Mouse (Mus musculus): ENCODE data around the gene Ttll6. TPM values are rescaled to one million over a fixed set of nuclear protein-coding genes. Genes with fewer than 3 reads are reported as not detected.

Gene Ttll6
- polyA plus RNA-seq, 1 experiment from 2014 or later, result 0.06 TPM

DNA sequence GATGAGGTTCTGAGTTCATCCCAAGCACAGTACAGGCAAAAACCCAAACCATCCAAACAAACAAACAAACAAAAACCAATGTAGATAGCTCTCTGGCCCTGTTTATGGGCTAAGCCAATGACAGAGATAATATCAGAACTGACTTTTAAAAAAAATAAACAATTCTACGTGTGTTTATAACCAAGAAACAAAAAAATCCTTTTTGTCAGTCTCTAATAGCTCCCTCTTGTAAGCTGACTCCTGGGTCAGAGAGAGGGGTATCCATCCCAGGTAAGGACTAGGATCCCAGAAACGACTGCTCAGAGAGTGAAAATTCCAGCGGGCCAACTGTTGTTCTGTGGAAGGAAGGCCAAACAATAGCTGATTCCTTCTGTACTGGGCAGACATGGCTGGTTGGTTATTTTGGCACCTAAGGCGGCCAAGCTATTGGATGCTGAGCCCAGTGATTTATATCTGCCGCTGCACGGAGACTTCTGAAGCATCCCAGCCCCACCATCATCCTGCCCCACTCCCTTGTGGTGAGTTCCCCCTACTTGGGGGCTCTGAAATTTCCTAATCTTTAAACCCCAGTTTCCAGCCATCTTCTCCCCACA, 45.4 kb downstream of the Ttll6 start:
- peaks cover 97% of the 10 kb centered on the region for H3K27me3 ChIP-seq (replicated peaks; ENCODE audit: control insufficient read depth, insufficient read depth, low read length)
- no peak overlapping the region for H3K4me3 ChIP-seq (ENCODE audit: low read depth, low read length)
- 0 out of 2 replicates have a peak, but pooled peaks cover 3% of the 10 kb centered on the region for H3K9me3 ChIP-seq (replicated peaks; ENCODE audit: control insufficient read depth, low read length)
- H3K9ac ChIP-seq (ENCODE audit: low read length), result no peak overlapping the region
- no peaks in the 10 kb centered on the region for H3K36me3 ChIP-seq (ENCODE audit: control insufficient read depth, insufficient read depth, low read length)
- ATAC-seq (no peak), DNase-seq (ENCODE audit: low spot score) (no peak)
- no peak overlapping the region for H3K27ac ChIP-seq (ENCODE audit: low read depth, low read length)
- no peak overlapping the region for H3K4me2 ChIP-seq (ENCODE audit: low read length)
- H3K4me1 ChIP-seq (ENCODE audit: control insufficient read depth, insufficient read depth, low read length), result no peaks in the 10 kb centered on the region
- 0% methylated on average over 6 of the region's 6 CpGs for WGBS

GRCm38 (mm10) chr11:96181061-96181460, 47.5 kb downstream of the Ttll6 start:
- 17% methylated on average over 4 of the region's 4 CpGs for WGBS
- H3K9me3 ChIP-seq (replicated peaks; ENCODE audit: control insufficient read depth, low read length), result 0 out of 2 replicates have a peak, but pooled peaks cover 3% of the 10 kb centered on the region
- no peaks in the 10 kb centered on the region for H3K36me3 ChIP-seq (ENCODE audit: control insufficient read depth, insufficient read depth, low read length)
- H3K4me2 ChIP-seq (ENCODE audit: low read length), result no peak overlapping the region
- peaks cover 99% of the 10 kb centered on the region for H3K27me3 ChIP-seq (replicated peaks; ENCODE audit: control insufficient read depth, insufficient read depth, low read length)
- no peak overlapping the region for H3K4me3 ChIP-seq (ENCODE audit: low read depth, low read length)
- H3K9ac ChIP-seq (ENCODE audit: low read length), result no peak overlapping the region
- ATAC-seq, result no peak
- no peak overlapping the region for H3K27ac ChIP-seq (ENCODE audit: low read depth, low read length)
- DNase-seq (ENCODE audit: low spot score), result no peak
- H3K4me1 ChIP-seq (ENCODE audit: control insufficient read depth, insufficient read depth, low read length), result no peaks in the 10 kb centered on the region

DNA sequence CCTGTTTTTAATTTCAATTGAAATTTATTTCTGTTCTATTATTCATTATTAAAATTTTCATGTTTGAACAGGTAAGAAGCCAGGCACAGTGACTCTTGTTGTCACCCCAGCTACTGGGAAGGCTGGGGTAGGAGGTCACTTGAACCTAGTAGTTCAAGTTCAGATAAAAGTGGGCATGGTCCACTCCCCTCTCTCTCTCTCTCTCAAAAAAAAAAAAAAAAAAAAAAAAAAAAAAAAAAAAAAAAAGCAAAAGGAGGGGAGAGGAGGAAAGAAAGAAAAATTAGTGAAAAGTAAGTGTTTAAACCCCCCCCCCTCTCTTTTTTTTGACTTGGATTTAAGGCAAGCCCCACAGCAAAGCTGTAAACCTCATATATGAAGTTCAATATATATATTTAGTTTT, 50.6 kb downstream of the Ttll6 start:
- no peak overlapping the region for H3K4me2 ChIP-seq (ENCODE audit: low read length)
- H3K9ac ChIP-seq (ENCODE audit: low read length), result no peak overlapping the region
- DNase-seq (ENCODE audit: low spot score), result no peak
- H3K4me1 ChIP-seq (ENCODE audit: control insufficient read depth, insufficient read depth, low read length), result no peaks in the 10 kb centered on the region
- H3K36me3 ChIP-seq (ENCODE audit: control insufficient read depth, insufficient read depth, low read length), result no peaks in the 10 kb centered on the region
- peaks cover 99% of the 10 kb centered on the region for H3K27me3 ChIP-seq (replicated peaks; ENCODE audit: control insufficient read depth, insufficient read depth, low read length)
- ATAC-seq, result no peak
- no peak overlapping the region for H3K4me3 ChIP-seq (ENCODE audit: low read depth, low read length)
- H3K27ac ChIP-seq (ENCODE audit: low read depth, low read length), result no peak overlapping the region
- H3K9me3 ChIP-seq (replicated peaks; ENCODE audit: control insufficient read depth, low read length), result 0 out of 2 replicates have a peak, but pooled peaks cover 3% of the 10 kb centered on the region

DNA sequence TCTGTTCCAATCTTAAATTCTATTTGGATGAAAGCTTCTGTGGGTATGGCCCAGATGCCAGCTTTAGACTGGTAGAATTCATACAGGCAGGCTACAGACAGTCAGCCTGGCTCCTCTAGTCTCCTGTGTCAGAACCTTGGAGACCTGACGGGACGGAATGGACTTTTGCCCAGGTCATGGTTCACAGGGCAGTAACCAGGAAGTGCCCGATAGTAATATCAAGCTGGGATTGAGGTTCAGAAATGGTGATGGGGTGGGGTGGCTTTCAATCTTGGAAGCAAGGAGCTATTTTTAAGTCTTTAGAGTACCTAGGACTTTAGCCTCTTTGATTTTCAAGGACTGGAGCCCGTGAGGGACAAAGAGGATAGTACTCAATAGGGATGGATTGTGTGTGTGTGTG, 53.7 kb downstream of the Ttll6 start:
- ATAC-seq (no peak), DNase-seq (ENCODE audit: low spot score) (no peak)
- Histone ChIP-seq H3K27me3 (replicated peaks; ENCODE audit: control insufficient read depth, insufficient read depth, low read length) (peaks cover 98% of the 10 kb centered on the region), H3K9me3 (replicated peaks; ENCODE audit: control insufficient read depth, low read length) (0 out of 2 replicates have a peak, but pooled peaks cover 3% of the 10 kb centered on the region), H3K27ac (ENCODE audit: low read depth, low read length) (no peak overlapping the region), H3K9ac (ENCODE audit: low read length) (no peak overlapping the region), H3K4me1 (ENCODE audit: control insufficient read depth, insufficient read depth, low read length) (no peaks in the 10 kb centered on the region), H3K4me3 (ENCODE audit: low read depth, low read length) (no peak overlapping the region), H3K4me2 (ENCODE audit: low read length) (no peak overlapping the region), H3K36me3 (ENCODE audit: control insufficient read depth, insufficient read depth, low read length) (no peaks in the 10 kb centered on the region)
- 14% methylated on average over 4 of the region's 4 CpGs for WGBS

- under 1% methylated on average over 28 of the region's 28 CpGs for WGBS
- H3K9ac ChIP-seq (ENCODE audit: low read length), result no peak overlapping the region
- no peak for DNase-seq (ENCODE audit: low spot score)
- H3K36me3 ChIP-seq (ENCODE audit: control insufficient read depth, insufficient read depth, low read length), result no peaks in the 10 kb centered on the region
- ATAC-seq, result no peak
- H3K4me2 ChIP-seq (ENCODE audit: low read length), result no peak overlapping the region
- no peaks in the 10 kb centered on the region for H3K9me3 ChIP-seq (replicated peaks; ENCODE audit: control insufficient read depth, low read length)
- no peak overlapping the region for H3K27ac ChIP-seq (ENCODE audit: low read depth, low read length)
- no peak overlapping the region for H3K4me3 ChIP-seq (ENCODE audit: low read depth, low read length)
- H3K27me3 ChIP-seq (replicated peaks; ENCODE audit: control insufficient read depth, insufficient read depth, low read length), result peaks cover 98% of the 10 kb centered on the region
- H3K4me1 ChIP-seq (ENCODE audit: control insufficient read depth, insufficient read depth, low read length), result no peaks in the 10 kb centered on the region
Measured at GRCm38 (mm10) chr11:96189810-96190522, 56.4 kb downstream of the Ttll6 start.

DNA sequence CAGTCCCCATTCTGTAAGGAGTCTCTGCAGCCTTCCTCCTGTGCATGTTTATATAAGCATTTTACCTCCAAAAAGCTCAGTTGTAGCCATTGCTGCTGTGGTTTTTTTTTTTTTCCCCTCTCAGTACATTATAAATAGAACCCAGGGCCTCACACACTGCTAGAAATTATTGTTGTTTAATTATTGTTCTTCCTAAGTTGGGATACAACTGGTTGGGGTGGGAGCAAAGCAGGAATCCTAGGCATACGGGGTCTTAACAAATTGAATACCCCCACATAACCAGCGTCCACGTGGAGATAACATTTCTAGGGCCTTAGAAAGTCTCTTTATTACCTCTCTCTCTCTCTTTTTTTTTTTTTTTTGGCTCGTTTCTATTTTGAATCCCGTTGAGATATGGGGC, 57.5 kb downstream of the Ttll6 start:
- Histone ChIP-seq H3K27me3 (replicated peaks; ENCODE audit: control insufficient read depth, insufficient read depth, low read length) (peaks cover 98% of the 10 kb centered on the region), H3K27ac (ENCODE audit: low read depth, low read length) (no peak overlapping the region), H3K4me1 (ENCODE audit: control insufficient read depth, insufficient read depth, low read length) (no peaks in the 10 kb centered on the region), H3K4me2 (ENCODE audit: low read length) (no peak overlapping the region), H3K4me3 (ENCODE audit: low read depth, low read length) (no peak overlapping the region), H3K9me3 (replicated peaks; ENCODE audit: control insufficient read depth, low read length) (no peaks in the 10 kb centered on the region), H3K9ac (ENCODE audit: low read length) (no peak overlapping the region), H3K36me3 (ENCODE audit: control insufficient read depth, insufficient read depth, low read length) (no peaks in the 10 kb centered on the region)
- no peak for ATAC-seq
- WGBS, result 2% methylated on average over 5 of the region's 5 CpGs
- DNase-seq (ENCODE audit: low spot score), result no peak

DNA sequence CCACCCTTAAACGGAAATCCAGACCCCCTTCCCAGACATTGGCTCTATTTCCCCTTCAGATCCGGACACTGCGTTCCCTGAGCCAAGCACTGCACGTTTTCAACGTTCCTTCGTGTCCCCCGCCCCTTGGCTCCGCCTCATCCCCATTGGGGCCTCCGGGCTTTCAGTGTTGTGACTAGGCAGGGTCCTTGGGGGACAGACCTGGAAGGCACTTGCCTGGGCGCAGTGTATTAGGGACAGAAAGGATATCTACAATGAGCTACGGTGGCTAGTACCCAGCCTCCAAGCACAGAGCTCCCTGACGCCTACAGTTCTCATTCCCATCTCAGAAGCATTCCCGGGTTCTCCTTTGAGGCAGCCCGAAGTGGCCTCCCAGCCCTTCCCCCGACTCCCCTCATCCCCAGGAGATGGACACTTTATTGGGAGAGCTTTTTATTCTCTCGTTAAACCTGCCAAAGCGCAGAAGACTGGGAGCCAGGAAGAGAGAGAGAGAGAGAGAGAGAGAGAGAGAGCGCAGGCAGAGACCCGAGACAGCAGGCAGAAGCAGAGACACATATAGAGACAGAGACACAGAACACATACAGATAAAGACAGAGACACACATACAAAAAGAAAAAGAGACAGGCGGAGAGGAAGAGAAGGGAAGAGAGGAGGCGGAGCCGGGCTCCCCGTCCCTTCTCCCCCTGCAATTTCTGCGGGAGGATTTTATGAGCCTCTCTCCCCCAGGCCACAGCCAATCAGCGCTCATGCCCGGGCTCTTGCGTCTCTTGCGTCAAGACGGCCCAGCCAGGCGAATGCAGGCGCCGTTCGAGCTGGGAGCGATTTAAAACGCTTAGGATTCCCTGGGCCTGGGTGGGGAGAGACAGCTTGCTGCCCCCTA, 60.2 kb downstream of the Ttll6 start, which contains the start of gene Hoxb13:
Gene Hoxb13 (plus strand): TSS at position 796 of the 880 bp plus-strand sequence.
- Histone ChIP-seq H3K4me1 (ENCODE audit: control insufficient read depth, insufficient read depth, low read length) (no peaks in the 10 kb centered on the region), H3K27ac (ENCODE audit: low read depth, low read length) (no peak within 1 kb of the TSS), H3K4me3 (ENCODE audit: low read depth, low read length) (no peak within 1 kb of the TSS), H3K9ac (ENCODE audit: low read length) (no peak within 1 kb of the TSS), H3K27me3 (replicated peaks; ENCODE audit: control insufficient read depth, insufficient read depth, low read length) (peaks cover 98% of the 10 kb centered on the region), H3K36me3 (ENCODE audit: control insufficient read depth, insufficient read depth, low read length) (no peaks in the 10 kb centered on the region), H3K9me3 (replicated peaks; ENCODE audit: control insufficient read depth, low read length) (no peaks in the 10 kb centered on the region), H3K4me2 (ENCODE audit: low read length) (peak within 1 kb of the TSS; percentile 28; the same call in 1 of the 2 replicates)
- no peak; the same call in 1 of the 2 replicates for ATAC-seq
- under 1% methylated on average over 35 of the region's 35 CpGs for WGBS
- peak; percentile 66 for DNase-seq (ENCODE audit: low spot score)

- Histone ChIP-seq H3K27me3 (replicated peaks; ENCODE audit: control insufficient read depth, insufficient read depth, low read length) (peaks cover 98% of the 10 kb centered on the region), H3K9me3 (replicated peaks; ENCODE audit: control insufficient read depth, low read length) (no peaks in the 10 kb centered on the region), H3K27ac (ENCODE audit: low read depth, low read length) (no peak overlapping the region), H3K4me2 (ENCODE audit: low read length) (peak overlapping the region; percentile 28; the same call in 1 of the 2 replicates), H3K36me3 (ENCODE audit: control insufficient read depth, insufficient read depth, low read length) (no peaks in the 10 kb centered on the region), H3K4me1 (ENCODE audit: control insufficient read depth, insufficient read depth, low read length) (no peaks in the 10 kb centered on the region), H3K4me3 (ENCODE audit: low read depth, low read length) (no peak overlapping the region), H3K9ac (ENCODE audit: low read length) (no peak overlapping the region)
- ATAC-seq, result no peak
- DNase-seq (ENCODE audit: low spot score), result no peak
- 3% methylated on average over 10 of the region's 10 CpGs for WGBS
Measured at GRCm38 (mm10) chr11:96194401-96194710, 60.8 kb downstream of the Ttll6 start.

All from forebrain, embryonic 14.5 days (tissue).